8 mouse cellular contexts compared by ENCODE assay signal in the genomic region with DNA sequence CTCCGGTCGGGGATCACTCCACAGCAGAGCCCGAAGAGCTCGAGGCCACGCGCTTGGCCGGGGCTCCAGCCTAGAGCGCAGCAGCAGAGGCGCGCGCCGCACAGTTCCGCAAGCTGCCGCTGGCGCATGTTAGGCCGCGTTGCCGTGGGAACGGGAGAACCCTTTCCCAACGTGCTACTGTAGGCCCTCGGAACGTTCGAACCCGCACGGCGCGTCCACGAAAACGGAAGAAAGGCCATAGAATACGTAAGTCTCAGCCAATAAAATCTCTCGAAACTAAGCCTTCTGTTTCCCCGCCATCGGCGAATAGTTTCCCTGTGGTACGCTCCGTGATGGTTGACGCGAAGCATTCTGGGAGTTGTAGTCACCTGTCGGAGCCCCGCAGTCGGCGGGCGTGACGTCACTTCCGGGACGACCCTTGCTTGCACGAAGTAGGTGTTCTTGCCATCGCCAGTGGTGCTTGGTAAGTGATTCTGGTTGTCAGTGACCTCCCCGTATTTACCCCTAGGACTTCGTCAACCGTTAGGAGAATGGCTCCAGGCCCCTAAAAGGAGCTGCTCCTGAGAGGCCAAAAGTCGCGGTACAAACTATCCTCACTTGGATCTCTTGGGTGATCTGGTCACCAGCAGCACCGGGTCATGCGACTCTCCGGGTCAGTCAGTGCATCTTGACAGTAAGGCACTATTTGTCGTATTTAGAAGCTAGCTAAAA. TPM values are rescaled to one million over a fixed set of nuclear protein-coding genes. Genes with fewer than 3 reads are reported as not detected.
DNase-seq lines count a peak whose midpoint lies in the region; ATAC-seq lines count a peak whose summit lies in the region.

Gene 1700029J07Rik (minus strand): TSS at position 127 of the 711 bp plus-strand sequence.
Gene Ufsp2 (plus strand): TSS at position 403 of the 711 bp plus-strand sequence.

- H3K27me3 ChIP-seq in forebrain, embryonic 14.5 days (replicated peaks; ENCODE audit: control insufficient read depth, insufficient read depth, low read length), result no peaks in the 10 kb centered on the region
- no peaks in the 10 kb centered on the region for H3K27me3 ChIP-seq in neural tube, embryonic 15.5 days (replicated peaks)

- H3K27ac ChIP-seq in forebrain, embryonic 14.5 days (ENCODE audit: low read depth, low read length), result peak within 1 kb of the TSS; percentile 81
- peak within 1 kb of the TSS; percentile 86 for H3K27ac ChIP-seq in neural tube, embryonic 15.5 days (replicated peaks)

- peak; percentile 99 for ATAC-seq in forebrain, embryonic 14.5 days
- peak; percentile 98 for ATAC-seq in neural tube, embryonic 15.5 days (ENCODE audit: low FRiP score)

- H3K9me3 ChIP-seq in forebrain, embryonic 14.5 days (replicated peaks; ENCODE audit: control insufficient read depth, low read length), result peaks cover 3% of the 10 kb centered on the region; the same call in 1 of the 2 replicates
- no peaks in the 10 kb centered on the region for H3K9me3 ChIP-seq in neural tube, embryonic 15.5 days (replicated peaks)

- peaks cover 3% of the 10 kb centered on the region for H3K36me3 ChIP-seq in forebrain, embryonic 14.5 days (ENCODE audit: control insufficient read depth, insufficient read depth, low read length)
- H3K36me3 ChIP-seq in neural tube, embryonic 15.5 days, result peaks cover 5% of the 10 kb centered on the region; the same call in 1 of the 2 replicates

- WGBS in forebrain, embryonic 14.5 days, result under 1% methylated on average over 57 of the region's 57 CpGs
- under 1% methylated on average over 57 of the region's 57 CpGs for WGBS in neural tube, embryonic 15.5 days

- peak; percentile 98 for DNase-seq in ES-CJ7 (ENCODE audit: low read depth, low spot score)
- DNase-seq in cerebellum, adult 11 months, result peak; percentile 98
- DNase-seq in forebrain, embryonic 14.5 days (ENCODE audit: low spot score), result peak; percentile 100
- peak; percentile 95 to 97 for DNase-seq in heart, postnatal 14 days
- DNase-seq in layer of hippocampus, adult 11-12 months (ENCODE audit: low spot score), result peak; percentile 99
- peak; percentile 97 for DNase-seq in lung, adult 18-20 months
- DNase-seq in testis, postnatal 14 days (ENCODE audit: low spot score), result peak; percentile 97

- H3K4me2 ChIP-seq in forebrain, embryonic 14.5 days (ENCODE audit: low read length), result peak within 1 kb of the TSS; percentile 79
- H3K4me2 ChIP-seq in neural tube, embryonic 15.5 days, result peak within 1 kb of the TSS; percentile 69

- intact Hi-C loops in heart, postnatal 14 days (cut with DNase I), result no loop called here

- peak within 1 kb of the TSS; percentile 58 for H3K4me3 ChIP-seq in forebrain, embryonic 14.5 days (ENCODE audit: low read depth, low read length)
- H3K4me3 ChIP-seq in neural tube, embryonic 15.5 days (replicated peaks), result peak within 1 kb of the TSS; percentile 67

- peak within 1 kb of the TSS; percentile 68 for H3K9ac ChIP-seq in forebrain, embryonic 14.5 days (ENCODE audit: low read length)
- H3K9ac ChIP-seq in neural tube, embryonic 15.5 days (replicated peaks), result peak within 1 kb of the TSS; percentile 73

- peaks cover 8% of the 10 kb centered on the region; the same call in 1 of the 2 replicates for H3K4me1 ChIP-seq in forebrain, embryonic 14.5 days (ENCODE audit: control insufficient read depth, insufficient read depth, low read length)
- peaks cover 16% of the 10 kb centered on the region for H3K4me1 ChIP-seq in neural tube, embryonic 15.5 days

RNA-seq across cellular contexts. Expression of gene 1700029J07Rik, which starts in this region (rescaled TPM):
- polyA plus RNA-seq in forebrain, embryonic 14.5 days (2014; fragmentation: Nextera tagmentation; extraction: Ambion mirVana), result 1.9 and 3.5 TPM in 2 replicates
- 1 to 10 TPM in 1 of 2 experiments, under 1 TPM in 1; 0.83 to 1.0 TPM for total RNA-seq in heart, postnatal 14 days (2021)
- 5.5 and 7.1 TPM in 2 replicates for polyA plus RNA-seq in neural tube, embryonic 15.5 days (2015; fragmentation: Nextera tagmentation; extraction: Ambion mirVana)

RNA-seq across cellular contexts. Expression of gene Ufsp2, which starts in this region (rescaled TPM):
- polyA plus RNA-seq in forebrain, embryonic 14.5 days (2014; fragmentation: Nextera tagmentation; extraction: Ambion mirVana), result 47.4 and 51.1 TPM in 2 replicates
- 10 to 100 TPM; 32.7 to 33.5 TPM for total RNA-seq in heart, postnatal 14 days (2021)
- polyA plus RNA-seq in neural tube, embryonic 15.5 days (2015; fragmentation: Nextera tagmentation; extraction: Ambion mirVana), result 74.5 and 76.8 TPM in 2 replicates

Comparison
In these comparisons a context has a peak if more than half of its experiments do, and no peak if none do; other contexts are left out.
1. Peak in every context shown above with its lines: DNase-seq, ATAC-seq, H3K4me3 ChIP-seq and H3K27ac ChIP-seq.